Mouse (Mus musculus) liver, adult (tissue): ENCODE data around the gene Spns3.

Source experiments
- GATA4 ChIP-seq: IDR thresholded peaks from 2 replicates; pipeline ENCODE4 v1.6.1; 2014; ENCODE audit warnings: mild to moderate bottlenecking, low read length; ENCODE audit not compliant: insufficient replicate concordance

Spns3 gene

DNA sequence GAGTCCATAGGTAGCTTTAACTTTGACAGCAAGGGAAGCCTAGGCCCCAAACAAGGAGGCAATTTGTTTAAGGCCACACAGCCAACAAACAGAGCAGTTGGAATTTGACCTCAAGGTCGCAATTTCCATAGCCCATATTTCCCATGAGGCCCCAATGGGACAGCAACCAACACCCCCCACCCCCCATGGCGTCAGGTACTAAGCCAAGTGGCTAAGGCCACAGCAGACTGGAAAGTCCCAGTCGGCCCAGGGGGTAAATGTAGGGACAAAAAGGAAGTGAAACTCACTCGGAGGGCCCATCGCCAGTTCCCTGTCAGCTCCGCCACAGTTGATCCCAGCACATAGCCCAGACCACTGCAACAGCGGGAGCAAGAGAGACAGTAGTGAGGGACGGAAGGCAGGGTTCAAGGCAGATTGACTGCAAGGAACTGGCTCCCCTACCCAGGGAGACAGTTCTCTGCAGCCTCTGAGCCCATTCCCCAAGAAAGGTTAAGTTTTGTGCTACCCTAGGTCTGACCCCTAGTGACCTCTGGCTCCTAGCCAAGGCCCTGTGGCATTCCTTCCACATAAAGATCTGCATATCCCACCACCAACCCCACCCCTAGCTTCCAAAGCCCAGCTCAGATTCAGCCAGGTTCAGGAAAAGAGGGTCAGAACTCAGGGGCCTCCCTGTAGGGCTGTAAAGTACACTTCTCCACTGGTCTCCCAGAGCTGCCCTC lies 12.1 kb downstream of the Spns3 start:
- no peak for TF ChIP-seq GATA4

- TF ChIP-seq GATA4, result no peak
Measured at GRCm38 (mm10) chr11:72537503-72537902, 12.8 kb downstream of the Spns3 start.

DNA sequence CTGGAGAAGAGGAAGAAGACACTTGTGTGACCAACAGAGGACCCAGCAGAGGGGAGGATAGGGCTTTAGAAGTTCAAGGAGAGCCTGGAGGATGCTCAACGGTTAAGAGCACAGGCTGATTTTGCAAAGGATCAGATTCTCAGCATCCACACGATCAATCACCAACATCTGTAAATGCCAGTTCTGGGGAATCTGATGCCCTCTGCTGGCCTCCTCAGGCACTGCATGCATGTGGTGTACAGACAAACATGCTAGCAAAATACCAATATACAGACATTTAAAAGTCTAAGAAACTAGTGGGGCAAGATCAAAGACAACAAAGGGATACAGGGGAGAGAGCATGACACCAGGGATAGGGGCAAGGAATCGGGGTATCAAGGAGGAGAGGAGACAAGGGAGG lies 14.8 kb downstream of the Spns3 start:
- TF ChIP-seq GATA4, result no peak

GRCm38 (mm10) chr11:72532890-72533289 lies 17.4 kb downstream of the Spns3 start:
- TF ChIP-seq GATA4, result no peak

DNA sequence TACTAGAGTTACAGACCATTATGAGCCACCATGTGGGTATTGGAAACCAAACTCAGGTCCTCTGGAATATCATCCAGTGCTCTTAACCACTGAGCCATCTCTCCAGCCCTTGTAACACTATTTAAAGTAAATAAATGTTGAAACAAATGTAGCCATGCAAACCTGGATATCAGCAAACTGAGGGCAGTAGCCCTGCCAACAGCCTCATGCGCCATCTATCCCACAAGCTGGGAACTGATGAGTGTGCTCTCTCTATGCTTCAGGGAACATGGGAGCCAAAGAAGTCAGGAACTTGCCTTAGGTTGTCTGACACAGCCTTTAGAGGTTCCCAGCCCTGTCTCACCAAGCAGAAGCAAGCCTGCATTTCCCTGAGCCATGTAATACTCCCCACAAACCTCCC lies 18.7 kb downstream of the Spns3 start:
- TF ChIP-seq GATA4, result no peak

DNA sequence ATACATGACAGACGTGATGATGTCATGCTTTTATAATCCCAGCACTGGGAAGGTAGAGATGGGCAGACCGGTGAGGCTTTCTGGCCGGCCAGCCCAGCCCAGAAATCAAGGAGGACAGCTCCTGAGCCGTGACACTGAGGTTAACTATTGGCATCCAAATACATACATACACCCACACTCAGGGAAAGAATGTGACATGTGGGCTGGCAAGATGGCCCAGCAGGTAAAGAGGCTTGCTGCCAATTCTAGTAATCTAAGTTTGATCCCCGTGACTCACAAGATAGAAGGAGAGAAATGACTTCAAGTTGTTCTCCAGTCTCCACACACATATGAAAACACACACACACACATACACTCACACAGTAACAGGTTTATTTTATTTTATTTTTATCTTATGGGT lies 19.2 kb downstream of the Spns3 start:
- no peak for TF ChIP-seq GATA4

- TF ChIP-seq GATA4, result no peak
Measured at GRCm38 (mm10) chr11:72526190-72526589, 24.1 kb downstream of the Spns3 start.

- TF ChIP-seq GATA4, result no peak
Measured at GRCm38 (mm10) chr11:72523711-72524110, 26.6 kb downstream of the Spns3 start.

- no peak for TF ChIP-seq GATA4
Measured at GRCm38 (mm10) chr11:72522616-72523041, 27.7 kb downstream of the Spns3 start.

- no peak for TF ChIP-seq GATA4
Measured at GRCm38 (mm10) chr11:72521598-72522541, 28.4 kb downstream of the Spns3 start.

GRCm38 (mm10) chr11:72519895-72520294 lies 30.4 kb downstream of the Spns3 start:
- TF ChIP-seq GATA4, result no peak

GRCm38 (mm10) chr11:72519189-72519588 lies 31.1 kb downstream of the Spns3 start:
- TF ChIP-seq GATA4, result no peak

DNA sequence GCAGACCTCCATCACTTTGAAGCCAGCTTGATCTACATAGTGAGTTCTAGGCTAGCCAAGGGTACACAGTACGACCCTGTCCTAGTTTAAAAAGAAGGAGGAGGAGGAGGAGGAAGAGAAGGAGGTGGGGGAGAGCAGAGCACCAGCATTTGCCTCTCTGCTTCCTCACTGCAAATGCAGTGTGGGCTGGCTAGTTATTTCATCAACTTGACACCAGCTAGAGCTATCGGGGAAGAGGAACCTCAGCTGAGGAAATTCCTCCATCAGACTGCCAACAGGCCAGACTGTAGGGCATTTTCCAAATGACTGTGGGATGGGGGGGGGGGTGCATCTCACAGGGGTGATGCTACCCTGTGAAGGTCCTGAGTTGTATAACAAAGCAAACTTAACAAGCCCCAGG lies 31.9 kb downstream of the Spns3 start:
- TF ChIP-seq GATA4, result no peak

DNA sequence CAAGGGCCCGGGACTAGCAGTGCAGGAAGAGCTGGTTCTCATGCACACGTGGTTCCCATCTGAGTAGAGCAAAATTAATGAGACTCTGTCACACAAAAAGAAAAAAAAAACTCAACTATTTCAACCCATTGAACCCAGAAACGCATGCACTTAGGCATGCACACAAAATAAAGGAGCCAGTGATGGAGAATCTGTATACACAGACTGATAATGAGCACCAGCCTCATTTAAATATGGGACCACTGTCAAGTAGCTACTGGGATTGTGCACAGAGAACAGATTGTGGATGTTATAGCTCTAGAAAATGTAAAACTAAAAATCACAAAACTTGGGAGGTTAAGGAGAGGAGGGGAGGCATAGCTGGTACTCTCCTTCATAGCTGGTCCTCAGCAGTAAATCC lies 35.3 kb downstream of the Spns3 start:
- TF ChIP-seq GATA4, result no peak

DNA sequence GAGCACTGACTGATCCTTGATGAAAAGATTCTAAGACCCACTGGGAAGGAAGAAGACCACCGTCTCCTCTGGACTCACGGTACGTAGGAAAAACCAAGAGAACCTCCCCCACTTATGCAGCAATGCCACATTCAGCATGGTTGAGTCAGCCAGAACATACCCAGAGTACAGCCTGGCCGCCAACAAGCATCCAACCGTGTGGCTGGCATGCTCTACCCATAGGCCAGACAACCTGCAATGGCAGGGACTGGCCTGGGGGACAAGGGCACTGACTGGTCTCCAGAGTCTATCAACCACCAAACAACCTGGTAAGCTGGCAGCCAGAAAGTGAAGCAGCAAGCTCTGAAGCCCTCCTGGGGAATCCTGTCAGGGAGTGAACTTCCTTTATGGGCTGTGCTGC lies 41.7 kb downstream of the Spns3 start:
- TF ChIP-seq GATA4, result no peak

DNA sequence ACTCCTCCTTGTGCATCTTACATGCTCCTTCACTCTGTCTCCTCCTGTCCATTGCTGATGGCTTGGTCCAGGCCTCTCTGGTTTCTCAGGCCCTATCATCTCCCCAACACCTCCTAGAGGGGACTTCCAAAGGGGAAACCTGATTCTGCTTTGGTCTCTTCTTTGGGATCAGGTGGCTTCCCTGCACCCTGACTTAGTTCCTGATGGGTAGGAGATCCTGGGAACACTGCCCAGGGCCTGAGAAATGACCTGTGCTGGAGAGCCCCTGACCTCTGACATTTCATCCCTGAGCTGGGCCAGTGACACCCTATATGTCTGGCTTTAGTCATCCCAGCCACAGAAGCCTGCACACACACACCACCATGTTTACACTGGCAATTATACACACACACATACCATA lies 42.7 kb downstream of the Spns3 start:
- TF ChIP-seq GATA4, result no peak
